Mouse (Mus musculus): Measurements from ENCODE around the gene Galntl6.

DNA sequence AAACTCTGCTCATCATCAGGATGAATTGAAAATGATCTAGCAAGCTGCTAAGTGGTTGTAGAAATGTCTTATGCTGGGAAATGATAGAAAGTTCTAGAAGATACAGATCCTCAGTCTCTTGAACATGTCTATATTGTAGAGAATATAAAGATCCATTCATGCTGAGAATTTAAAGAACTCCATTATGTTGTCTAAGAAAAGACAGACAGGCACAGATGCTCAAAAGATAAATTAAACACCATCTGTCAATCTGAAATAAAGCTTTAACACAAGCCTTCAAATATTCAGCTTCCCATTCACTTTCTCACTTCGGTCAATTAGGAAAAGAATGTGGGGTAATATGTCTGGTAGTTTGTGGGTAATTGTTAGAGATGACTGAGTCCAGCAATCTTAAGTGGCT, 658.8 kb downstream of the Galntl6 start:
- no peak for TF ChIP-seq POLR2A (IDR thresholded peaks at IDR 0.05; ENCODE audit: borderline replicate concordance, insufficient read depth, low read length)
- TF ChIP-seq CTCF (IDR thresholded peaks at IDR 0.05; ENCODE audit: borderline replicate concordance, insufficient read depth, low read depth, low read length) = no peak

Data from cerebellum, adult 2 months (tissue).